Mouse (Mus musculus) layer of hippocampus, postnatal 36 days (tissue): Measurements from ENCODE around the gene Stx8. TPM values are rescaled to one million over a fixed set of nuclear protein-coding genes. Genes with fewer than 3 reads are reported as not detected.

Experiments used
- DNase-seq, 2 experiments: peaks; one replicate each; pipeline ENCODE4 v3.0.0; 2022
- total RNA-seq, 2 experiments: library from RNA; stranded (reverse); gene quantifications; 2 replicates each; pipeline ENCODE4 v1.2.3; 2021

The Stx8 gene
- total RNA-seq, 2 experiments from 2014 or later: 39.3 to 43.9 TPM

DNA sequence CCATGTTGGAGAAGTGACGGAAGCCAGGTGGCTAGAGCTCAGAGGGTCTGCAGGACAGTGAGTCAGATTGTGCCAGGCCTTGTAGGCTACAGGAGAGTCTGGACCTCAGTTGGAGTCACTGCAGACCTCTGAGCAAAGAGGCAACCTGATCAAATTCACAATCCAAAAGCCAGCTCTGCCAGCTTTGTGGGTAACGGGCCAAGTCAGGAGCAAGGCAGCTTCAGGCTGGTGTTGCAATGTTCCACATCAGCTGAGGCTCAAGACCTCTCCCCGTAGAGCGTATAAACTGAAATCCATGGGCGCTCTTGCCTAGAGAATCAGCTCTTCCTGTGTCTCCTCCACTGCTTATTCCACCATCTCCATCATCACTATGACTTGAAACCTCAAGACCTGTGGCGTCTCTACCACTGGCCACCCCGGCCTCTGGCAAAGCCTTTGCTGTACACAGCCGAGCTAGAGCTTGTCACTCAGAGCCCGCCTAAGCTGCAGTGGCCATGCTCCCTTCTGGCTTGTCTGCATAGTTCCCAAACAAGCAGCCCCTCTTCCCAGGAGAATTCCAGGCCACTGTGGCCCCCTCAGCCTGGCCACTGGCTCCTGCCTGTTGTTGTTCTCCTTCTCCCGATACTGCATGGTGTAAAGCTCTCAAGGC is 235.9 kb downstream of the Stx8 start:
- no peak for DNase-seq

DNA sequence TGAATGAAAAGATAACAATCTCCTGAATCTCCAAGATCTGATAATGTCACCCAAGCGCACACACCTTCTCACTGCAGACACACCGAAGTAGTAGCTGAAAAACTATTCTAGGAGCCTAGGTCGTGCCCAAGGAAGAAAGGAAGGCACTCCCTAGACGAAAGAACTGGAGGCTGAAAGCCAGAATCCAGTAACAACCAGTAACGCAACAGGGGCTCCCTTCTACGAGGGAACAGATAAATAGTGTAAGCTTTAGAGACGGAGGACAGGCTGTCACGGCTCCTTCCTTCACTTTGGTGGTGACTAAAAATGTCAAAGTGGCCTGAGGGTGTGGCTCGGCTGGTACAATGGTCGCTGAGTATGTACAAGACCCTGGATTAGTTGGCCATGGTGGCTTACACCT is 236.6 kb downstream of the Stx8 start:
- DNase-seq: no peak

DNA sequence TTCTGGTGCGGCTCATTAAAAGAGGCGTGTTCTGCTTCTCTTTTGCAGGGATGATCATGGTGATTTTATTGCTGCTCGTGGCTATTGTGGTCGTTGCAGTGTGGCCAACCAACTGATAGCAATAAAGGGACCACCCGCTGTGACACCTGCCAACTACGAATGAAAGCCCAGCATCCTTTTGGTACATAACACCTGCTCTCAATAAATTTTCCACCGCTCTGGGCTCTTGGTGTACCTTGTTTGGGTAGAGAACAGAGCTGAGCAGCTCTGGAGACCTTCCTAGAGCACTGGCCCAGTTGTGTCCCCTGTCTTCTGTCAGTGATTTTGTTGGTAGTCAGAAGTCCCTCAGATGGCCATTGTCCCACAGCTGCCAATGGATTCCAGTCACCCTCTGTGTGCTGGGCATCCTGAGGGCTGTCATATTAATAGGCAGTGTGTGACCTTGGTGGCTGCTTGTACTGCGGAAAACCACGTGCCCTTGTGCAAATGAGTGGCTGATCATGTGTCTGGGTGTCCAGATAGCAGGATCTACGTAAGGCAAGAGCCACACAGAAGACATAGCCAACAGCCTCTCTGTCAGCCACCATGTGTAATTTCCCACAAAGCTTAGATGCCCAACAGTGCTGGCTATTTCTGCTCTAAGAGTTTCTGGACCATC is 237.8 kb downstream of the Stx8 start:
- DNase-seq: no peak

DNA sequence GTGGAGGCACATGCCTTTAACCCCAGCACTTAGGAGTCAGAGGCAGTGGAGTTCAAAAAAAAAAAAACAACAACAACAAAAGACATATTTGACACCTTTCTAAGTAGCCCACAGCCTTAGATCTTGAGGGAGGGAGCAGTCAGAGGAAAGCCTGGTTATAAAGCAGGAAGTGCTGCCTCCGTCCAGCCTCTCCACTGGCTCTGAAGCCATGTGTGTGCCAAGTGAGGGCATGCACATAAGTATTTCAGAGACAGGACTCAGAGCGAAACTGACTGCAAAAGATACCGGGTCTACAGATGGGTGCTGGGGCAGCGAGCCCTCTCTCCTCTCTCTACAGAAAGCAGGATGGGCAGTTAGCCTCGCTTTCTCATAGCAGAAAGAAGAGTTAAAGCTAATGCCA is 238.4 kb downstream of the Stx8 start:
- DNase-seq: no peak

DNA sequence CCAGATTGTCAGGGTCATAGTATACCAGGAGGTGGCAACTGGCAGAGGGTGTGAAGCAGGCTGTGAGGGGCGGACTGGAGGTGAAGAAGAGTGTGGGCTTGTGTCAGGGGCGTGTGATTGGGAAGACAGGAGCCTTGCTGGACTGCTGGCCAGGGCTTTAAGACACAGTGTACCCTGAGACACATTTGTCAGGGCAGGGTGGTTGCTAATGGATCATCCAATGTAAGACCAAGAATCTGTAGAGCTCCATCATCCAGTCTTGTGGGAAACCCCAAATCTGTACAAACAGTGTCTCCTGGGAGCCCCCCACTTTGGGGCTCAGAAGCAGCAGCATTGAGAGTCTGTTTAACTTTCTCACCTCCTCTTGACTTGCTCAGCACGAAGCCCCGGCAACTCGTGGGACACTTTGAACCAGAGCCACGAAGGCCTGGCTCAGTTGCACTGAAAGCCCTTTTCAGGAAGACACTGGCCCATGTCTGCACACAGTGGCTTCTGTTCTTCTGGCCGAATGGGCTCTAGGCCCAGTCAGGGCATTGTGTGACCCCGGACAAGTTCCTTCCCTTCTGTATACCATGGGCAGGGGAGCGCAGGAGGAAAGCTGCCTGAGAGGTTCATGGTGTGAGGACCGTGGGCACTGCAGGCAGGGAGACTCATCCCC is 239.7 kb downstream of the Stx8 start:
- DNase-seq: peak; percentile 43 to 53

DNA sequence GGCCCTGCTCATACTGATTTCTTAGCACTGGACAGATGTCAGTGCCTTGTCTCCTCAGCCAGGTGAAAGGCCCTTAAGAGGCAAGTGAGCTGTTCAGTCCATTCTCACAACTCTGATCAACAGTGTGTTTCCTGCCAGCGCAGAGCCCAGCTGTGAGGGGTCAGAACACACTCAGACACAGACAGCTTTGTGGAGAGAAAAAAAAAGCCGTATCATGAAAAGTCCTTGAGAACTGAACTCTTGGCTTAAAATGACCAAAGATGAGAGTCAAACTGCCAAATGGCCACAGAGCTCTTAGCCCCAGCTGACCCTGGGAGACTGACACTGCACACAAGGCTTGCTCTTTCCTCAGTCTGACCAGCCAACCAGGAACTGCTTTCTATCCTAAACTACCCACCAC is 242.0 kb downstream of the Stx8 start:
- DNase-seq: no peak

DNA sequence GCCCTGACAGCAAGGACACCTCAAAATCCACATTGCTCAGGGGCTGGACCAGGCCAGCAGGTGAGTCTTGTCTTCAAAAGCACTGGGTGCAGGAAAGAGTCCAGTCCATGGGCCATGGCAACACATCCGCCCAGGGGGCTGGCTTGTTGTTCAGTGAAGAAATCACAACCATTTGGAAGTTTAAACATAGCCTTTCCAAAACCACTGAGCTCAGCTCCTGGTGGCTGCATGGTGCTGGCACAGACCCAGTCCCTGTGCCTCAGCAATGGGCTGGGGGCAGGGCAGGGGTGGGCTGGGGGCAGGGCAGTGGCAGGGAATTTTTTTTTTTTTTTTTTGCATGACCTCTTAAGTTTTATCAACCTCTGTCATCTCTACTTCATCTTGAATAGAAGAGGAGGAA is 242.6 kb downstream of the Stx8 start:
- DNase-seq: no peak

DNA sequence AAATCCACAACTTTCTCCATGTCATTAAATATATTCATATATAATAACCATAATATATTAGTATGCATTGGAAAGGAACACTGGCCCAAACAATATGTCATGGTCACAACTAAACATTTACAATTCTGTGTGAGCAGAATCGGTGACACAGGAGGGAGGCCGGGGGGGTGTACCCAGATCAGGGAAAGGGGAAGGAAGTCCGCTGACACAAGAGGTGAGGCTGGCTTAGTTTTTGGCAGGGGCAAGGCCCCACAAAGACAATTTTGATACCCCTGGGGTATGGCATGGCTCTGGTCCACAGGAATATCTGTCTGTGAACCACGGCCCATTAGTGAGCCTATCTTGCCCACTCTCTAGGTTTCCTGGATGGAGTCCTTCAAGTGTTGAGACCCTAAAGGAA is 243.5 kb downstream of the Stx8 start:
- no peak for DNase-seq

DNA sequence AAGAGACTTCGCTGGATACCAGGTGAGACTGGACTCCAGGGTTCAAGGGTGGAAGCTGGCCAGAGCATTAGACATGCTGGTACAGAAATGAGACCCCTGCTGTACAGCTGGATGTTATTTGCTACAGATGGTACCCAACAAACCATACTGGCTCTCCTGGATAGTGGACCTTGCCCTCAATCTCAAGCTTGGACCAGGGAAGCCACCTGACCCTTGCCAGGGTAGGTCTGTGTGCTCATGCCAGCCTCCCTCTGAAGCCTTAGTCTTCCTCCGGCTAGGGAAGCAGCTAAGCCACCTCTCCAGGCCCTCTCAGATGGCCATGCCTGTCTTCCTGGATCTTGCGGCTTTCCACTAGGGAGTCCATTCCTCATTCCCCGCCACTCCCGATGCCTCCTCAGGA is 244.7 kb downstream of the Stx8 start:
- no peak for DNase-seq

DNA sequence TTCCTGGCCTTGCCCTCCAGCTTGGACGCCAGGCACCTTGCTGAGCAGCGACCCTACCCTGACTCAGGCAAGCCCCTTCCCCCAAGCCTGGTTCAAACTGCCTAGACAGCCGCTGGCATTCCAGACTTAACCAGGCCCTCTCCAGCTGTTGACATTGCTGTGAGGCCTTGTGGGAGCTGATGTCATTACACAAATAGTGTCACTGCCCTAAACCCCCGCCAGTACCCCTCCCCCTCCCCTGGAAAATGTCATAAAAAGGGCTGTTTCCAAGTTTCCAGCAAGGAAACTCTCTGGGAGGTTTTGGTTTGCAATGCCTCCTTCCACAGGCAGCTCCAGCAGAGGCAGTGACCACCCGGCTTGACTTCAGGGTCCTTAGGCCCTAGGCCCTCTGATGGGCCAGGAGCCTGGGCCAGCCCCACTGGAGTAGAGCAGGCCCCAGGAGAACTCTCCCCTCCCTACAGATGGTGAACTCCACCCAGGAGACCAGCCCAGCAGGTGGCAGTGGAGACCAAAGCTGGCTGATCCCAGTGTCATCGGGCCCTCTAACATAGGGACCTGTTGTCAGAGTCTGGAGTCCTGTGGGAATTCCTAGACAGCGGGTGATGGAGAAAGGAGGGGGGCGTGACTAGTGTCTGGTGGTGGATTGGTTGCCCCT is 246.1 kb downstream of the Stx8 start:
- peak in 1 of 2 experiments; percentile 36 for DNase-seq

DNA sequence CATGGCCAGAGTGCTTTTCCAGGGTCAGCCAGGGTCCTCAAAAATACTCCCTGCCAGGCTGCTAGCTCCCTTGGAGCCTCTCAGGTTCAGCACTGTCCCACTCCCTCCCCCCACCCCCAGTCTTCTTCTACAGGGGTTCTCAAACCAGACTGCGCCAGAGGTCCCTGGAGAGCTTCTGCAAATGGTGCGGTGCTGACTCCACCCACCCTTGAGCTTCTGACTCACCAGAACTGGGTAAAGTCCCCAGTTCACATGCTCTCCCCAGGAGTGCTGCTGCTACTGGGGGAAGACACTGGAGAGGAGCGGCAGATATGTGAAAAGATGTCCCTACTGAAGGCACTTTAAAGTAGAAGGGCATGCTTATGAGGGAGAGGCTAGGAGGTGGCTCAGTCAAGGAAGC is 247.9 kb downstream of the Stx8 start:
- no peak for DNase-seq

DNA sequence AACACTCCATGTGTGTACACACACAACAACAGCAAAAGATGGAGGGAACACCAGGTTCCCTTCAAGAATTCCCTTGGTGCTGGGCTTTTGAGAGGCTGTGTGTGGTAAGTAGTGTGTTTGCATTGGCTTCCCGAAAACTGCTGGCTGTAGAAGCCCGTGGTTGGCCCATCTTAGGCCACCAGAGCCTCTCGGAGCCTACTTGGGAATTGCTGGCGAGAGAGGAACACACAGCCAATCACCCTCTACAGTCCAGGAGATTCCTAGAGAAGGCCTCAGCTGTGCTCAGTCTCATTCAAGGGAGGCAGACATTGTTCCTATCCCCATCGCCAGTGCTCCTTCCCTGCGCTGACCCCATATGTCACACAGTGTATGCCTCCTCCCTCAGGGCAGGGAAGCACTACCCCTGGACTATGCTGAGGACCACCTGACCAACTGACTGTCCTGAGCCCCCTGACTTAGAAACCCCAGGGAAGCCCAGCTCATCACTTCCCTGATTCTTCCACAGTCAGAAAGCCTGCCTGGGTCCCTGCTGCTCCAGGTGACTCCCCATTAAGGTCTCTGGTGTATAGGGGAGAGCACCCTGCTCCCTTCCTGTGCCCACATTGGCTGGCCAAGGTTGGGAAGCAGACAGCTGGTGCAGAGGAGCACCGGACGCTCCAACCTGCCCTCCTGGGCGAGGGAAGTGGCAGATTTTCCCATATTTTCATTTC is 248.7 kb downstream of the Stx8 start:
- no peak for DNase-seq

DNA sequence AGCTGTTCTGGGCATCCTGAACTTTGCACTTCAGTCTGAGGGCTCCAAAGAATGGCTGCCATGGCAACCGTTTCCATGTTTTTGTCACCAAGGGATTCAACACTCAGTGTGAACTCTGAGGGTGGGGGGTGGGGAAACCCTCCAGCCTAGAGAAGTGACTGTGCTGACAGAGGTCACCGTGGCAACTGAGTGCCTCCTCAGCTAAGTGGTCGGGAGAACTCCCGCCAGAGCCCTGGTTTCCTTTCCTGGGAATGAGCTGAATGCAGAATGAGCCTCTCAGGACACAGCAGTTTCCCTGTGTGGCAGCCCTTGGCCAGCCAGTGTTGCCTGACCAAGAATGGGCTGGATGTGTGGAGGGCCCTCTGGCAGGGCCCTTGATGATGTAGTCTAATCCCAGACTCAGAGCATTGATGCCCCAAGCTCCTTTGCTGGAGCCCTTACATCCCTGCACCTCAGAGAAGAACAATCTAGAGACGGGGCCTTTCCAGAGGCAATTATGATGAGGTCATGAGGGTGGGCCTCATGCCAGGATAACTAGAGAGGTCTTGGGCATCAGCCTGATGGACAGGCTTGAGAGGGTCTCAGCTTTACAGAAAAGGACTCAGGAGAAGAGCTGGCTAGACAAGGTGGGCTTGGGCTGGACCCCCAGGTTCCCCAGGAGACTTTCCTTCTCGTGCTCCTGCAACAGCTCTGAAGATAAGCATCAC is 249.4 kb downstream of the Stx8 start:
- no peak for DNase-seq

DNA sequence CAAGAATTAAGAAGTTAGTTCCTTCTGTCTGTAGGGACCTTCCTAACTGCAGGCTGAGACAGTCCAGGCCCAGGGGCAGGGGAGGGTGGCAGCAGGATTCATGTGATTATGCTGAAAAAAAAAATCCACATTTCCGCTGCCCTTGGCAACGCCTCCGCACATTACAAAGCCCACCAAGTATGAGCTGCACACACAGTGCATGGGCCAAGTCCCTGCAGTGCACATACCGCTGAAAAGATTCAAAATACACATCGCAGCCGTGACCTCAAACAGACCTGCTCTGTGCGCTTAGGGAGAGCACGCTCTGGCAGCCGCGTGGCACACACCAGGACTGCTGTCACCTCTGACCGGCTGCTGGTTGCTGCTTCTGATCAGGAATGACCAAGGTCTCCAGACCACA is 250.0 kb downstream of the Stx8 start:
- DNase-seq: no peak

DNA sequence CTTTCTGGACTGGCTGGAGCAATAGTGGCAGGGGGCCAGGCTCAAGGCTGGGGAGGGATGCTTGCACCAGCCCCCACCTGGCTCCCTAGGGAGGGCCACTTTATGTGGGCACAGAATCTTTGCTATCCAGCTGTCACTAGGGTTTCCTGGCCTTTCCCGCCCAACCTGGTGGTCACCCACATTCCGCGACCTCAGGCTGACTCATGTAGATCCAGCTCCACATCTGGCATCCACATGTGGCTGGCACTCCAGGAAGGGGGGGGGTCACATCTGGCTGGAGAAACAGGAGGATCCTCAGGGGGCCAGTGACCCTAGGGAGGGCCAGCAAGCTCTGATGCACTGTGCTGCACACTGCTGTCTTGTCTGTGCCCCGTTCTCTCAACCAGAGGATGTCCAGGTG is 254.7 kb downstream of the Stx8 start:
- DNase-seq: no peak

DNA sequence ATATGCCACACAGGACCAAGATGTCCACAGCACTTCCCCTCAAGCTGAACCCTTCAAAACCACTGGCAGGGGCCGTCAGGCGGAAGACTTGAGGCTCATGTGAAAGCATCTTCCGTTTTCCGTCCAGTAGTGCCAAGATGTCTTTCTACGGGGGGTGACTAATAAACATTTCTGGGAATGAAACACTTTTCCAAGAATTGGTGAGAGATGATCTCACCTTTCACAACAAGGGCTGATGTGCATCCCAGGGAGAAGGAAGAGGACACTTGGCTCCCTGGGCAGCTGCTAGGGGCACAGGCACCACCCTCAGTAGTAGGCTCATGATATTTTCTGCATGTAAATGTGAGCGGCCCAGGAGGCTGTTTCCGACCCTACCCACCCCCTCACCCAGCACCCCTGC is 256.2 kb downstream of the Stx8 start:
- DNase-seq: no peak

DNA sequence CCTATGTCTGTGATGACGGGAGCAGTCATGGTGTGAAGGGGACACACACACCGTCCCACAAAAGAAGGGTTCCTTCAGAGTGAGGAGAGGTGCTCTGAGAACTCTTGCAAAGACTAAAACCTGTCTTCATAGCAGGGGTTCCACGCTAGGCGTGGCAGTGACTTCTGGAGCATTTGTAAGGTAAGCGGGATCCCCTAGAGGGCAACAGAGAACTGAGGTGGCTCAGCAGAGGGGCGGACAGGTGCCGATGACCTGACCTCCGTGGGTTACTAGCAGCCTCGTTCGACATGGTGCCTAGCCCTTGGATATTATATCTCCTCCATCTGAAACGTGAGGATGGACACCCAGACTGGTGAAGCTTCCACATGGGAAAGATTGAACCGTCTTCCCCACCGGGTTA is 257.1 kb downstream of the Stx8 start:
- DNase-seq: no peak

DNA sequence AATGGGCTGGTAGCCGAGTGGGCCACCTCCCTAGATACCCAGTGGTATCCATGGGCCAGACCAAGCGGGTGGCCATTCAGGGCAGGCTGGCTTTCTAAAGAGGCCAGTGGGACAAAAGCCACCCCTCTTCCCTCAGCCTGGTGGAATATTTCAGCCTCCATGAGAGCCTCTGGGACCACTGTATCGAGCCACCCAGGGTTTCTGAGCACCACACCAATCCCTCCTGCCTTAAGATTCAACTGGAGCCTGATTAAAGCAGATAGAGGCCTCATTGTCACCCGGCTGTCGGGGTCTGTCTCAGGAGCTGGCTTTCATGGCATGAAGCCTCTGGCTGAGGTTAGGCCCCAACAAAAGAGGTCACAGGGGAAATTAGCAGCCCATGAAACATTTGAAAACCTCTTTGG is 260.7 kb downstream of the Stx8 start:
- no peak for DNase-seq

DNA sequence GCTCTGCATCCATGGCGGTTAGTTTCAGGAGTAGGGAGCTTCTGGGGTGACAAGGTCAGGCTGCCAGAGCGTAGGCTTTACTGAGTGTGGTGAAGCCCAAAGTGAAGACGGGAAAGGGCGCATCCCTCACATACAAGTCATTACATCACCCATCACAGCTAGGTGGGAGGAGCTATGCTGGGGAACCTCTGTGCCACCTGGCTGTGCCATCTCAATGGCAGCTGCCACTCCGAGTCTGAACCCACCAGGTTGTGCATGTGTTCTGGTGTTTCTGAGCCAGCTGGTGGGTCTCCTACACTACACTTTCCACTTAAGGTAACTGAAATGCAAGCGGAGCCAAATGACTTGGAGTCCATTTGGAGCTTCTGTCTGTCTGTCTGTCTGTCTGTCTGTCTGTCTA is 261.8 kb downstream of the Stx8 start:
- no peak for DNase-seq

DNA sequence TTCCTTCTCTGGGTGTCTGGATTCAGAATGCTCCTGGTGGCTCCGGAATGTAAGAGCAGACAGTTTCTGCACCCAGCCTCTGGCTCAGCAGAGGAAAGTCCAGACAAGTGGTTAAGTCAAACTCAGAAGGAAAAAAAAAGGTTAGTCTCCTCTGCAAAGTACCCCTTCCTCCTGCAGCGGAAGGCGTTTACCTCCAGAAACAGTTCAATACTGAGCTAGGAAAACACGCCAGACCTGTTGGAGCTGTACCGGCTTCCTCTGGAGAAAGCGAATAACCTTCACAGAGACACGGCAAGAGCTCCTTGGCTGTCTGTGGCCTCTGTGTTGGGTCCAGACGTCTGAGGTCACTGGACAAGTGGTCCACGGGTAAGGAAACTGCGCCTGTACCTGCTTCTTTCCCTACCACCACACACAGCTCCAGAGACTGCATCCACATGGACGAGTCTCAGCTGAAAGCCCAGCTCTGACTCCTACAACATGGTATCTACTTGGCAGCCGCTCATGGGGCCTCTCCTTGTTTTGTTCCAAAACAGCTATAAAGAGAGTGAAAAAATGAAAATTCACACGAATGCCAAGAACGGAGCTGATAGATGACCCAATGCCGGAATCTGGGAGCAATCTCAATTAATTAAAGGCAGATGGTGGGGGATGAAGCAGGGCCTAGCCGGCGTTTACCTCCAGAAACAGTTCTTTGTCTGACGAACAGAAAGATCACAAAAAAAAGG is 263.1 kb downstream of the Stx8 start:
- no peak for DNase-seq

DNA sequence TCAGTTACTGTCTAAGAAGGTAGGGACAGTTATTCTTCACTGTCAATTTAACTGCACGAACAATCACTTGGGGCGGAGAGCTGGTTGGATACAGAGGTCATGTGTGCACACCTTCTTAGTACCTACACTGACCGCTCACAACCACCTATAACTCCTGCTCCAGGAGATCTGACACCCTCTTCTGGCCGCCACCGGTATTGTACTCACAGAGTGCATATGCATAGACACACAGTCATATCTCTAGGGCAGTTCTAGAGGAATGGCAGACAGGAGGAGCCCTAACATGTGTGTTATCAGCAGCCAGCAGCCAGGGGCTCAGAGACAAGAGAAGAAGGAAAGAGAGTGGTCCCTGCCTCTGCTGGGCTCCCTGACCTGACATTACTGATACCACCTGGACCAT is 265.6 kb downstream of the Stx8 start:
- no peak for DNase-seq
